Mouse (Mus musculus) heart, postnatal 0 days (tissue): ENCODE measurements around the gene Isx.

ENCODE experiments used
- CTCF ChIP-seq: IDR thresholded peaks from 2 replicates; pipeline ENCODE4 v1.5.1; 2016; ENCODE audit warnings: antibody characterized with exemption, control low read depth, low read depth
- EP300 ChIP-seq: IDR thresholded peaks from 2 replicates; pipeline ENCODE4 v1.6.1; 2016; ENCODE audit warnings: antibody characterized with exemption, low read depth

DNA sequence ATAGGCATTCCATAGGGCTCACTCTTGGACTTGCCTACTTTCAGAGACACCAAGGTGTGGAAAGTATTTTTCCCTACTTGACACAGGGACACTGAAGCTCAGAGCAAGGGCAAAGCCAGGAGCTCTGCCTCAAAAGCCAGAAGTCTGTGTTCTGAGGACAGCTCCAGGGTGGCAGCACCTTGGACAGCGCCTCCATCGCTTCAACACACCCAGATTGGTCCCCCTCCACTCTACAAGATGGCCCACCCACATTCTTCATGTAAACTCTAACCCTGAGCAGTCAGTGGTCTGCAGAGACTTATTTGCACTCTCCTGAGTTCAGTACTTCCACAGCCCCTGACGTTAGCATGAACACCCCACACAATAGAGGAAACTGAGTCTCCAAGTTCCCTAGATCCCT, 21.1 kb upstream of the Isx start:
- TF ChIP-seq EP300 (no peak), CTCF (no peak)
